Mouse (Mus musculus) MEL (cell line): Measurements from ENCODE around the gene Gm3238.
"Not testable (repeated sequence)": the region's sequence is repeated elsewhere in the genome, so short reads cannot be mapped to it uniquely, and the experiment has no call there.

Experiments used
- CTCF ChIP-seq, 3 experiments: IDR thresholded peaks in 2 of 3; conservative IDR thresholded peaks in 1 of 3; 2 replicates each; pipeline ENCODE4 v1.5.1; 2011 to 2012; ENCODE audit warnings: low read length in 3 of 3, low read depth in 2 of 3, mild to moderate bottlenecking in 2 of 3, improper control_type of control experiment in 1 of 3, inconsistent platforms in 1 of 3, mixed read lengths in 1 of 3, moderate library complexity in 1 of 3; ENCODE audit not compliant: control insufficient read depth in 1 of 3, insufficient read depth in 1 of 3, poor library complexity in 1 of 3, severe bottlenecking in 1 of 3
- EP300 ChIP-seq, 2 experiments: IDR thresholded peaks; 2 replicates each; pipeline ENCODE4 v1.6.1; 2011; ENCODE audit warnings: improper control_type of control experiment in 2 of 2, low read length in 2 of 2, low read depth in 1 of 2, mild to moderate bottlenecking in 1 of 2
- MYC ChIP-seq: IDR thresholded peaks from 2 replicates; pipeline ENCODE4 v1.6.1; 2011; ENCODE audit warnings: low read depth, mild to moderate bottlenecking, low read length, improper control_type of control experiment, moderate library complexity
- NRF1 ChIP-seq: IDR thresholded peaks from 2 replicates; pipeline ENCODE4 v1.6.1; 2014; ENCODE audit warnings: low read depth, mild to moderate bottlenecking, inconsistent platforms, low read length, improper control_type of control experiment, moderate library complexity; ENCODE audit not compliant: poor library complexity, insufficient read depth, severe bottlenecking
- POLR2A ChIP-seq, 2 experiments: IDR thresholded peaks; 2 replicates each; pipeline ENCODE4 v1.6.1; 2011 to 2012; ENCODE audit warnings: low read length in 2 of 2, mild to moderate bottlenecking in 2 of 2, control low read depth in 1 of 2, improper control_type of control experiment in 1 of 2, low read depth in 1 of 2, moderate library complexity in 1 of 2; ENCODE audit not compliant: control insufficient read depth in 1 of 2, insufficient read depth in 1 of 2, poor library complexity in 1 of 2
- POLR2AphosphoS2 ChIP-seq: IDR thresholded peaks from 2 replicates; pipeline ENCODE4 v1.6.1; 2011; ENCODE audit warnings: low read length, improper control_type of control experiment
- POLR2AphosphoS5 ChIP-seq: IDR thresholded peaks from 2 replicates; pipeline ENCODE4 v1.6.1; 2012; ENCODE audit warnings: low read depth, borderline replicate concordance, mild to moderate bottlenecking, inconsistent platforms, low read length, moderate library complexity, mixed read lengths

- TF ChIP-seq CTCF (IDR thresholded peaks at IDR 0.05 in 2 of 3, conservative IDR thresholded peaks at IDR 0.05 in 1 of 3; ENCODE audit: control insufficient read depth in 1 of 3, insufficient read depth in 1 of 3, low read depth in 2 of 3, low read length in 3 of 3, poor library complexity in 1 of 3, severe bottlenecking in 1 of 3); NRF1; POLR2AphosphoS5; EP300 (IDR thresholded peaks at IDR 0.05; ENCODE audit: low read depth in 1 of 2, low read length in 2 of 2); MYC; POLR2AphosphoS2; POLR2A (IDR thresholded peaks at IDR 0.05; ENCODE audit: control insufficient read depth in 1 of 2, insufficient read depth in 1 of 2, low read depth in 1 of 2, low read length in 2 of 2, poor library complexity in 1 of 2): not testable (repeated sequence)
These were observed 12.3 kb upstream of the Gm3238 start for GRCm38 (mm10) chr10:77783396-77783795.
